Mouse (Mus musculus): ENCODE results near the gene Prkag2. TPM values are rescaled to one million over a fixed set of nuclear protein-coding genes. Genes with fewer than 3 reads are reported as not detected.

Prkag2 gene
- total RNA-seq, 2 experiments from 2014 or later: 162 to 172 TPM

DNA sequence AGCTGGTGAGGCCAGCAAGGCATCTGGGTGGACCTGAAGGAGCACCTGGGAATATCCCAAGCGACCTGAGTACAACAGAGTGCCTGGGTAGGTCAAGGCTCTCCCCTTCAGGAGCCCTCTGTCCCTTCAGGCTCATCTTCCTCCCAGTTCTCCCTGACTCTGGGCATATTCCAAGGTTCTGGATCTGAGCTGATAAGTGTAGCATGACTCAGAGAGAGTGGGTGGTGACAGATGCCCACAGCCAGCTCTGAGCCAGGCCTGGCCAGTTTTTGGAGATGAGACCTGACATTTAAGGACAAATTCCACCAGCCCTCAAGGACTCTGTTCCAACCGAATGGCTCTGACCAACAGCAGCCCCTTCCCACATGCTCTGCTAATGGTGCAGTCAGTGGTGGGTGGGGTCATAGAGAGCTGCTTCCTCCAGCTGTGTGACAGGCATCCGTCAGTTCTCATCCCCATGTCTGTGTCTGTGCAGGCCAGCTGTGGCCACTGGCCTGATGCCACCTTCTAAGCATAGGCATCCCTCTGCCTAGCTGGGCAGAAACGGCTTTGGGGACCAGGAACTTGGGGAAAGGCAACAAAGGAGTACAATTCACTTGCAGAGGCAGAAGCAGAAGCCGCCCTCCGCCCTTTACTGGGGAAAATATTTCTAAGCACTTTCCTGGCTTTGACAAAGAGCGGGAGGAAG lies 46.3 kb downstream of the Prkag2 start:
- intact Hi-C loops (cut with DNase I): no loop called here
- DNase-seq: peak; percentile 24

DNA sequence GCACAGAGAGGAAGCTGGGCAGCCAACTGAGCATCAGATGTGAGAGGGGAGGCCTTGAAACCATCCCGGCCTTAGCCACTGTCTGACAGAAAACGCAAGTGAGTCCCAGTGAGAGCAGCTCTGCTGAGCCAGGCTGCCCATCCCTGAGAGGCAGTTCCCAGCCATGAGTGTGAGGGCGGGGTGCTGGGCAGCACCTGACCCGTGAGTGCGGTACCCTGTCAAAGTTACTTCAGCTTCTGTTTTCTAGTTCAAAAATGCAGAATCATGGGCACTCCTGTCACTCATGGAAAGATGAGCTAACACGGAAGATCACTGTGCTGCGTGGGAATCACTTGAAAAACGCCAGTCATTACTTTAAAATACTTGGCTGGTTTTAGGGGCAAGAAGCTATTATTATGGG lies 49.6 kb downstream of the Prkag2 start:
- intact Hi-C loops (cut with DNase I): no loop called here
- DNase-seq: no peak

GRCm38 (mm10) chr5:25047670-25048069 lies 52.8 kb downstream of the Prkag2 start:
- intact Hi-C loops (cut with DNase I): no loop called here
- DNase-seq: no peak

GRCm38 (mm10) chr5:25046762-25047161 lies 53.7 kb downstream of the Prkag2 start:
- intact Hi-C loops (cut with DNase I): no loop called here

DNA sequence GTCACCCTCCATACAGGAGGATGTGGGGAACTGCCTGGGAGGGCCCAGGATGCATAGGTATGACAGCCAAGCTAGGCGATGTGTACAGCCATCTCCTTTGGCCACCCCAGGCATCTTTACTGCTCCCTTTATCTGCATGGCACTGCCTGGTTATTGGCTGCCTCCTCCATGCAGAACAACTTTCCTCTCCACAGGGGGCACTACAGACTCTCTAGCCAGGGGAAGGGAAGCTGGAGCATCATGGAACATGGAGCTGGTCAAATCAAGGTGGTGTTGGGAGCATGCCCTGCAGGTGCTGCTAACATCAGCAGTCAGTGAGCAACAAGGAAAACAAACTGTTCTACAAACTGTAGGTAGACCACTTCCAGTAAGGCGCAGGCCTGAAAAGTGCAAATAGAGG lies 56.4 kb downstream of the Prkag2 start:
- no peak for DNase-seq
- intact Hi-C loops (cut with DNase I): no loop called here

More at GRCm38 (mm10) chr5:25046762-25047161, 53.7 kb downstream of the Prkag2 start:
- no peak for DNase-seq

DNA sequence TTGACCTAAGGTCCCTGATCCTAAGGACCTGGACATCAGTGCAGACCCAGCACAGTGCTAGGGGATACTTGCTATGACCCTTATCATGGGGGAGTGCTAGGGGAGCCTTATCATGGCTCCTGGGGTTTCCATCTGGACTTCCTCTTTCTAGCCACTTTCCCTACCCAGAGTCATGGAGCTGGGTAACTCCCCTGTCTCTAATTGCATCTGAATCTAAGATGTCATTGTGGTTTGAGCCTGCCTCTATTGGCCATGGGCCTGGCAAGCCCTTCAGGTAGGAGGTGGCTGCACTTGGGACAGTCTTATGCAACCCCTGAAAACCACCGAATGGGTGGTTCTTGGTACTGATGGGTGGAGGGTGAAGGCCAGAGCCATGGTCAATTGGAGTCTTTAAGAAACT lies 58.5 kb downstream of the Prkag2 start:
- DNase-seq: no peak
- intact Hi-C loops (cut with DNase I): no loop called here

DNA sequence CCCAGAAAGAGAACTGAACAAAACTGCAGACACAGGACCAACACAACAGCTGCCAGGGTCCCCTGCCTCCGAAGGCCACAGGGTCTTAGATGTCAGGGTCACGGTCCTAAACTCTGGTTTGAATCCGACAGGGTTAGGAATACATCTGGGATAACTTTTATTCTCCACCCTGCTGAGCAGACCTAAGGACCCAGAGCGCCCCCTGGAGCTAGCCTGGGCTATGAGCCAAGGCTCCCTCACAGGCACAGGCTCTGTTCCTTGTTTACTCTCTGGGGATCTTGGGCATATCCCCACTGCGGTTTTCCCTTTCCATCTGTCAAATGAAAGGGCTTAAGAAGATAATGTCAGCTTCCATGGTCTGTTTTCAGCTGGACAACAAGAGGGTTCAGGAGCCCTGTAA lies 59.1 kb downstream of the Prkag2 start:
- DNase-seq: peak; percentile 20
- intact Hi-C loops (cut with DNase I): no loop called here

DNA sequence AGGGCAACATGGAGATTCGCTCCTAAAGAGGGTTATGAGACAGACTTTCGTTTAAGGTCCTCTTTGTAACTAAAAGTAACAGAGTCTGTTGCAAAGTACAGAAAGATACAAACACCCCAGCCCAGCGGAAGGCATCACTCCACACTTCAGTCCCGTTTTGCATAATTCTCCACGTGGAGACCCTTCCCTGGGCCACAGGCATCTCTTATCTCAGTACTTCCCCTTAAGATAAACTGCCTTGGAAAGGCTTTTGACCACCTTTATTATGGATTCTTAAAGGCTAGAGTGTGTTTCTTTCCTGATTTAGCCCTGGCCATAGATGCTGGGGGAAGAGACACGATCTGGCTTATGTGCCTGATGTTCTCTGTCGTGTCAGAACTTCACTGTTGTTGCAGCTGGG lies 59.5 kb downstream of the Prkag2 start:
- intact Hi-C loops (cut with DNase I): no loop called here
- no peak for DNase-seq

- intact Hi-C loops (cut with DNase I): no loop called here
- no peak for DNase-seq
Measured at GRCm38 (mm10) chr5:25038827-25039226, 61.6 kb downstream of the Prkag2 start.

DNA sequence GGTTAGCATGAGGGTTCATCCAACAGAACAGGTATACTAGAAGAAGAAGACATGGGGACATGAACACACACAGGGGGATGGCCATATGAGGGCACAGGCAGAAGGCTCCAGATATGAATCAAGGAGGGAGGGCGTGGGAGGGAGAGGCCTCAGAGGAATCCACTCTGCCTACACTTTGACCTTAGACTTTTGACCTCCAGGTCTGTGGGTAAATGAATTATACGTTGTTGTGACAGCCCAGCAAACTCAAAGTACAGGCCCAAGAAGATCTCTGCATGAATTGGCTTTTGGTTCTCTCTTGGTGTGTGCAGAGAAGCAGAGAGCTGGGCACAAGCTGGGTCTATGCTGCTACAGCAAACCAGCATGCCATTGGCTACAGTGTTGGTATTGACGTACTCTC lies 65.1 kb downstream of the Prkag2 start:
- no peak for DNase-seq
- intact Hi-C loops (cut with DNase I): no loop called here

DNA sequence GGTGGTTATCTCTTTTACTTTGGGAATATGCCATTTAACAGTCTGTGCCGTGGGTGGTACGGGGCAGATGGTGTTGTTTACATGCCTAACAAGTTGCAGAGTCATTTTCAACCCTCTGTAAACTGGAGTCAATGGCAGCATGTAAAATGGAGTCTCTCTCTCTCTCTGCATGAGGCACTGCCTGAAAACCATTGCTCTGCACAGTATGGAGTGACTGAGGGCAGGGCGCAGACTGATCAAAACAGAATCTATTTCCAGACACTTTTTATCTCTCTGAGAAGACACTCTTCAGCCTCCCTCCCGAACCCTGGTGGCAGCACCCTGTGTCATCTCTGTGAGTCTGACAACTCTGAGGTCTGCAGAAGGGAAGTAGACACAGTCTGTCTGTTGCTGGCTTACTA lies 69.0 kb downstream of the Prkag2 start:
- no peak for DNase-seq
- intact Hi-C loops (cut with DNase I): no loop called here

DNA sequence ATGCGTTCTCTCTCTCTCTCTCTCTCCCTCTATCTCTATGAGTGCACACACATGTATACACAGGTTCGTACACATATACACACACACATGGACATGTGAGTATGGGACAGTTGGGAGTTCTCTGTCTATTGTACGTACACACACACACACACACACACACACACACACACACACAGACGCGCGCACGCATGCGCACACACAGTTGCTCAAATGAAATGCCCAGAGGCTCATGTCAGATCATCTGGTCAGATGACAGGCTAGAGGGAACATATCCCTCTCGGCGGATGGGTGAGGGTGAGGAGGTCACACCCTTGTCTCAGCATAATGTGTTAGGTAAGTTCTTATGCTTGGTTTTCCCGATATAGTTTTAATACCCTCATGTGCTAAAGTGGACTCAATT lies 69.4 kb downstream of the Prkag2 start:
- intact Hi-C loops (cut with DNase I): no loop called here
- no peak for DNase-seq

DNA sequence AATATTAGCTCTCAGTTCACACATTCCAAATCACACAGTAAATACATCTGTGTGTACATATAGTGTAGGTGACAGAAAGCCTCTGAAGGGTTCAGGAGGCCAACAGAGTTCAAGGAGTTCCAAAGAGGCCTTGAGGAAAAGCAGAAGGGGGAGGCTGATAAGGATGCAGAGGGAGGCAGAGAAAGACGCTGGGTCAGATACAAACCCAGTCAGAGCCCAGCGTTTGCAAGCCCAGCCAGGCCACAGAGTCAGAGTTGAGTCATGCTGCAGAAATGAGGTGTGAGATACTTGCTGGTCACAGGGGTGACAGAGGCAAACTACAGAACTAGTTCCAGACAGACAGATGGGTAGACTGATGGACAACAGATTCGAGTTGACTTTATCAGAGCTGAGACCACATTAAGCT lies 70.2 kb downstream of the Prkag2 start:
- intact Hi-C loops (cut with DNase I): no loop called here
- DNase-seq: no peak

- no peak for DNase-seq
- intact Hi-C loops (cut with DNase I): no loop called here
Measured at GRCm38 (mm10) chr5:25027673-25028072, 72.8 kb downstream of the Prkag2 start.

GRCm38 (mm10) chr5:25025309-25026019 lies 75.0 kb downstream of the Prkag2 start:
- intact Hi-C loops (cut with DNase I): no loop called here
- DNase-seq: peak; percentile 17

- peak; percentile 53 for DNase-seq
- intact Hi-C loops (cut with DNase I): no loop called here
Measured at GRCm38 (mm10) chr5:25022904-25023303, 77.5 kb downstream of the Prkag2 start.

- no peak for DNase-seq
- intact Hi-C loops (cut with DNase I): no loop called here
Measured at GRCm38 (mm10) chr5:25019221-25019620, 81.2 kb downstream of the Prkag2 start.

GRCm38 (mm10) chr5:25012134-25012533 lies 88.3 kb downstream of the Prkag2 start:
- no peak for DNase-seq
- intact Hi-C loops (cut with DNase I): loop anchor here (5.0 kb wide), 2 partner anchors 85 to 340 kb away; no protein-coding TSS in a partner anchor

- peak; percentile 84 for DNase-seq
- intact Hi-C loops (cut with DNase I): loop anchor here (5.0 kb wide), 2 partner anchors 86 to 339 kb away; no protein-coding TSS in a partner anchor
Measured at GRCm38 (mm10) chr5:25011019-25011485, 89.4 kb downstream of the Prkag2 start.

DNA sequence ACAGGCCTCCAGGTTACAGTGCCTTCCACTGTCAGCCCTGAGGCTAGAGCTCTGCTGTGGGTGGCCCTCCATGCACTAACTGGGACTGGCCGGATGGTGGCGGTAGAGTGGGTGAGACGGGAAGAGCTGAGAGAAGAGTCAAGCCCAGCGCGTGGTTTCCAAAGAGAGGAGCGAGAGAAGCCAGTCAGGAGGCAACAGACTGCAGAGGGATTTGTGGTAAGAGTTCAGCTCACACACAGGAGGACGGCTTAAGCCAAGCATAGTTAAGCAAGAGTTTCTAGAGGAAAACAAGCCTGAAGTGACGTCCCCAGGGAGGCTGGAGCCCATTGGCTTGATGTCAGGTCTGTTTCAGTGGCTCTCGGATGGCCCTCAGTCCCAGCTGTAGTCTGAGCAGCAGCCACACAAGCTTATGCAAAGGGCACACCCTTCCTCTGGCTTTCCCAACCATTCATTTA lies 90.0 kb downstream of the Prkag2 start:
- intact Hi-C loops (cut with DNase I): loop anchor here (5.0 kb wide), 2 partner anchors 87 to 338 kb away; no protein-coding TSS in a partner anchor

GRCm38 (mm10) chr5:25009770-25010169 lies 90.7 kb downstream of the Prkag2 start:
- intact Hi-C loops (cut with DNase I): loop anchor here (5.0 kb wide), 2 partner anchors 88 to 337 kb away; no protein-coding TSS in a partner anchor
- DNase-seq: no peak

More for the DNA sequence above, 90.0 kb downstream of the Prkag2 start:
- DNase-seq: peak; percentile 93

DNA sequence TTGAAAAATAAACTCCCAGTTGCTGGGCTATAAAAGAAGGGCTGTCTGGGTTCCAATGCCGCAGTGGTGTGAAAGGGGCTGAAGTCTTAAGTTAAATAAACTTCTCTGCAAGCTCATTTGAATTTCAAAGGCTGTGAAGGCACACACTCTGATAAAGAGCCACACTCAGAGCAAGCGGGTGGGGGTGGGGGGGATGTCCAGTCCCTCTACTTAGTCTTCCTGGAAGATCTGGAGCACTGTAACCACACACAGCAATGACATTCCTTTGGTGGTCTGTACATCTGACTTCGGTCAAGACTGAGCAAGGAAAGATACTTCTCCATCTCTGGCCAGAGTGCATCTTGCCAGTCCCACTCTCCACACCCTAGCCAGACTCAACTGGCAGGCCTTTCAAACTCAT lies 91.5 kb downstream of the Prkag2 start:
- intact Hi-C loops (cut with DNase I): no loop called here
- no peak for DNase-seq
